Mouse (Mus musculus) heart, postnatal 10 days (tissue): Measurements from ENCODE around the gene Clcn6. TPM values are rescaled to one million over a fixed set of nuclear protein-coding genes. Genes with fewer than 3 reads are reported as not detected.

Experiments
- DNase-seq, 2 experiments: peaks; one replicate each; pipeline ENCODE4 v3.0.0; 2021
- intact Hi-C: fragments of 180-260 bp; cut with DNase I; formaldehyde crosslinking; loops from one replicate; pipeline ENCODE4 v1.15.1; 2025
- total RNA-seq, 2 experiments: library from RNA; stranded (reverse); gene quantifications; 2 replicates each; pipeline ENCODE4 v1.2.3; 2021

The Clcn6 gene
- 10 to 100 TPM; 11.0 to 14.6 TPM for total RNA-seq

DNA sequence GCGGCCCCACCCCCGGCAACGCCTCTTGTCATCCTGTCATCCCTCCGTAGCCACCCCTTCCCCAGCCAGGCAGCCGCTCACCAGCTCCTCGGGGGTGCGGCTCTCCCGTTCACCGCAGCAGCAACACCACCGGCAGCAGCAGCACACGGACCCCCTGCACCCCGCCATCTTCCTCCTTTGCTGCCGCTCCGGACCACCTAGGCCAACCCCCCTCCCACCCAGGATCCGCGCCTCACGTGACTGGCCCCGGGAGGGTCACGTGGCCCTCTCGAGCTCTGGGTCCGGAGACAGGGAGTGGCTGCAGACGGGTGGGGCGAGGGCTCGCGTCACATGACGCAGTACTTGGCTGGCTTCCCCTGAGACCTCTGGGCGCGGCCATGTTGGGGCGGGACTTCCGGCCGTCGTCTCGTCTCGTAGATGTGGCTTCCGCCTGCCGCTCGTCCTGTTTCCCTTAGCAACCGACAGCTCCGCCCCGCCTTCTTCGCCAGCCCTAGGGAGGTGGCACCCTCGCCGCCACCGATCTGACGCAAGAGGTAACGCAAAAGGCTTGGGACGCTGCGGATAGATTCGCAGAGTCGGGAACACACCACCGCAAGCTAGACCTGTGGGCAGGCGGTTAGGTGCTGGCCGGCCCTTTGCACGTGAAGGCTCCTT lies at the start of gene Clcn6, which contains the start of gene Mthfr:
Gene Clcn6 (minus strand): TSS at position 222 of the 654 bp plus-strand sequence.
Gene Mthfr (plus strand): TSS at position 478 of the 654 bp plus-strand sequence.
- intact Hi-C loops, result no loop called here
- DNase-seq, result peak; percentile 100

DNA sequence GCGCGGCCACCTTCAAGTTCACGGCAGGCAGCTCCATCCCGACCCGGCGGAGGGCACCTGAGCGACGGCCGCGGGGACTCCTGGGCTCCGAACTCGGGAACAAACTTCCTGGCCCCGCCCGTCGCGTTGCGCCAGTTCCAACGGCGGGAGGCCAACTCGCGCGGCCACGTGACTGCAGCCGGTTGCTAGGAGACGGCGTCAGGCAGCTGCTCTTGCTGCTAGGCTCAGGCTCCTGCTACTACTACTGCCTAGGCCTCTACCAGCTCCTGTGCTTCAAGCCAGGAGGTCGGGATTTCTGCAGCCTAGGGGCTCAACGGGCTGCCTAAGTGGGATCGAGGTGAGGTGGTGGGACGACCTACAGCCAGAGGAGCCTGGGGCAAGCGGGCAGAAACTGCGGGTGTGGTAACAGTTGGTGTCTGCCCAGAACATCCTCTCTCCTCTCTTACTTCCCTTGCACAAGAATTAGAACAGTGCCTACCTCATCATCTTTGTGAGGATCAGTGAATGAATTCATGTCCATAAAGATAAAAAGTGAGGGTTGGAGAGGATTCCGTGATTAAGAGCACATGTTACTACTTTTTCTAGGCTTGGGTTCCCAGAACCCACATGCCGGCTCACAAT lies 49.4 kb upstream of the Clcn6 start, which contains the start of gene Agtrap:
Gene Agtrap (minus strand): TSS at position 125 of the 621 bp plus-strand sequence.
- intact Hi-C loops, result no loop called here
- peak; percentile 97 to 98 for DNase-seq

GRCm38 (mm10) chr4:148087091-148087906 lies 48.7 kb upstream of the Clcn6 start:
- intact Hi-C loops, result no loop called here
- DNase-seq, result peak; percentile 75 to 80

DNA sequence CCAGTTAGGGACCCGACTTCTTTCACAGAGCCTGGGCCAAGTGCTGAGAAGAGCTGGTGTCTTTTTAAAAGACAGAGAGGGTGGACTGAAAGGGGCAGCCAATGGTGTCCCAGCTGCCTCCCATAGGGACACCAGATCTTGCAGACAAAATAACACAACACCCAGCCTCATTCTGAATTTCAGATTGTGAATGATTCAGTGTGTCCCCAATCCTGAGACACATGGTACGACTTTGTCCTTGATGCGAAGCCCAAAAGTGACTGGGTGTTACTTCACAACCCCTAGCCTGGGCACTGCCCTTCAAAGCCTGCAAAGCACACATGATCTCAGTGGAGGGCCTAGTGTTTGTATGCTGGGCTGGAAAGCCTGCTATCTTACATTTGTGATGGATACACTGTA lies 47.3 kb upstream of the Clcn6 start:
- intact Hi-C loops, result no loop called here
- peak in 1 of 2 experiments; percentile 35 for DNase-seq

DNA sequence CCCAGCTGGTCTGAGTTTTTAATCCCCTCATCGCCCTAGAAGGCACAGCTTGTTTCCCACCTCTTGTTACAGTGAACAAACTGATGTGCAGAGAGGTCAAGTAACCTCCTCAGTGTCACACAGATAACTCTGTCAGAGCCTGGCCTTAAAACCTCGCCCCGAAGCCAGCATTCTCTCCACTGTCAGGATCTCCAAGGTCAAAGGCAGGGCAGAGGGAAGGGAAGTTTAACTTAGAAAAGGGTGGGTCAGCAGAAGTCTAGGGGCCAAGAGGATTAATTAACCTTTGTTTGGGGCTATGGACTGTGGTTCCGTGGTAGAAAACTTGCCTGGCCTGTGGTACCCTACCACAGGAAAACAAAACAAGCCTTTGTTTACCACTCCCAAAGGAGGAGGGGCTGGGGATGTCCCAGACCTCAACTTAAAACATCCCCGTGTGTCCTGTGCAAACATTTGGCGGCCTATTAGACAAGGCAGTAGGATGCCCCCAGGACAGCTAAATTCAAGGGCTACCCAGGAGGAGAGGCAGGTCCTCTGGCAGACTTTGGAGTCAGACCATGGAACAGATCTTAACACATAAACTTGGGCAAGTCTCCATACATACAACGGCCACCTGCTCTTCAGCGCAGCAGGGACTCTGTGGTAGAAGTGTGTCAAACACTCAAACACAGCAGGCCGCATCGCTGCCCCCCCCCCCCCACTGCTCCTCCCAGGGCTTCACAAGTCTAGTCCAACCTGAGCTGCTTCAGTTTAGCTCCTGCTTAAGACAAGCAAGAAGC lies 46.7 kb upstream of the Clcn6 start:
- intact Hi-C loops, result no loop called here

DNA sequence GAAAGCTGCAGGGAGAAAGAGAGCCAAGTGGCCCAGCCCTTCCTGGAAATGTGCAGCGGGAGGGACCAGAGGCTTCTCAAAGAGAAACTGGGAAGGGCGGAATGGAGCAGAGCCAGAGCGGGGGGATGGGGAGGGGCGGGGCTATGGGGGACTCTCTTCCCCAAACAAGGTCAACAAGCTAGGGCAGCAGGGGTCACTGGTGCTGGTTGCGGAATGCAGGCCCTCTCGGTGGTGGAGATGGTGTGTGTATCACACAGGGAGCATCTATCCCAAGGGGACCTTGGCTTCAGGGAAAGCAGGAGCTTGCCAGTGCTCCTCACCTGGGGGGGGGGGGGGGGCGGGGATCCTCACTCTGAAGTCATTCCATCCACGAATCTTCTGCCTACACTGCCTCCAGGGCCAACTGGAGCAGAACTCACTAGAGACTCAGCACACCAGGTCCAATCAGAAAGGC lies 45.7 kb upstream of the Clcn6 start:
- intact Hi-C loops, result no loop called here
- peak; percentile 57 to 66 for DNase-seq

More for the DNA sequence above, 46.7 kb upstream of the Clcn6 start:
- DNase-seq, result peak; percentile 35 to 37

DNA sequence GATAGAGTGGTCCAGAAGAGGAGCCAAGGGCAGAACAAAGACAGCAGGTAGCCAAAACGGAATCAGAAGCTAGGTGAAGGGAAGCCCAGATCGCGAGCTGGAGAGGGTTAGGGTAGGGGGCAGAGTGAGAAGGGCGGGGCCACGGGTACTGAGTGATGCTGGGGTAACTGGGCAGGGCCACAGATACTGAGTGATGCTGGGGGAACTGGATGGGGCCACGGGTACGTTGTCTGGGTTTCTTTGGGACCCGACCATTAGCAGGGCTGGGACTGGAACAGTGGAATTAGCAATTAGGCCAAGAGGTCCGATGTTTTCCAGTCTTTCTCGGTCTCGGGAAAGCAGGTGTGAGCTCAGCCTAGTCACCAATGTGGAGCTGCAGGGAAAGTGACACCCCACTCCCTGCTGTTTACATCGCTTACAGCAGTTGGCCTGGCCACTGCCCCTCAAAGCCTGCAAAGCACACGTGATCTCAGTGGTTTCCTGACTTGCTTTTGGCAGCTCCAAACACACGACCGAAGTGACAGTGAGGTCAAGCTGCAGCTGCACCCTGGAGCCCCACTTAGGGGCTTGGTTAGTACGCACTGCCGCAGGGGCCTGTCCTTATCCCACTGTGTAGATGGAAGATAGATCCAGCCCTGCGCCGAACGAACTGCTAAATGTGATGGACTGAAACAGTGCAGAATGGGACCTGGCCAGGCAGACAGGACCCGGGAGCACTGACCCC lies 44.7 kb upstream of the Clcn6 start:
- DNase-seq, result peak; percentile 64
- intact Hi-C loops, result no loop called here

- intact Hi-C loops, result no loop called here
- DNase-seq, result peak; percentile 67 to 86
Observed at GRCm38 (mm10) chr4:148082257-148083044, 43.8 kb upstream of the Clcn6 start.

GRCm38 (mm10) chr4:148081201-148081600 lies 42.6 kb upstream of the Clcn6 start:
- intact Hi-C loops, result no loop called here
- no peak for DNase-seq

DNA sequence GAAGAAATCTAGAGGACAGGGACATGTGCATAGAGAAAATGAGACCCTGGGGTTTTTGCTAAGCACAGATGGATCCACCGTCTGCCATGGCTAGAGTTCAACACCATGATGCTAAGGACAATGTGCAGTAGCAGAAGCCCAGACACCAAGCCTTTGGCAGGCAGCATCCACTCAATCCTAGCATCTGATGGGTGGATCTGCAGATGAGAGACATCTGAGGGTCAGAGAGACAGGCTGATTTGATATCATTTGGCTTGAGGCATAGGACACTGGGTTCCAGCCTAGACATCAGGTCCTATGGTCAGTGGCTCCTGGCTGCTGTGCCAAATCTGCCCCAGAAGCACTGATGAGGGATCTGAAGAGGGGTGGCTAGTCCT lies 42.0 kb upstream of the Clcn6 start:
- intact Hi-C loops, result no loop called here
- no peak for DNase-seq

- no peak for DNase-seq
- intact Hi-C loops, result no loop called here
Observed at GRCm38 (mm10) chr4:148079944-148080596, 41.4 kb upstream of the Clcn6 start.

- no peak for DNase-seq
- intact Hi-C loops, result no loop called here
Observed at GRCm38 (mm10) chr4:148079212-148079611, 40.6 kb upstream of the Clcn6 start.

- DNase-seq, result no peak
- intact Hi-C loops, result no loop called here
Observed at GRCm38 (mm10) chr4:148075881-148076280, 37.3 kb upstream of the Clcn6 start.

- peak; percentile 79 to 88 for DNase-seq
- intact Hi-C loops, result no loop called here
Observed at GRCm38 (mm10) chr4:148075259-148075658, 36.6 kb upstream of the Clcn6 start.

DNA sequence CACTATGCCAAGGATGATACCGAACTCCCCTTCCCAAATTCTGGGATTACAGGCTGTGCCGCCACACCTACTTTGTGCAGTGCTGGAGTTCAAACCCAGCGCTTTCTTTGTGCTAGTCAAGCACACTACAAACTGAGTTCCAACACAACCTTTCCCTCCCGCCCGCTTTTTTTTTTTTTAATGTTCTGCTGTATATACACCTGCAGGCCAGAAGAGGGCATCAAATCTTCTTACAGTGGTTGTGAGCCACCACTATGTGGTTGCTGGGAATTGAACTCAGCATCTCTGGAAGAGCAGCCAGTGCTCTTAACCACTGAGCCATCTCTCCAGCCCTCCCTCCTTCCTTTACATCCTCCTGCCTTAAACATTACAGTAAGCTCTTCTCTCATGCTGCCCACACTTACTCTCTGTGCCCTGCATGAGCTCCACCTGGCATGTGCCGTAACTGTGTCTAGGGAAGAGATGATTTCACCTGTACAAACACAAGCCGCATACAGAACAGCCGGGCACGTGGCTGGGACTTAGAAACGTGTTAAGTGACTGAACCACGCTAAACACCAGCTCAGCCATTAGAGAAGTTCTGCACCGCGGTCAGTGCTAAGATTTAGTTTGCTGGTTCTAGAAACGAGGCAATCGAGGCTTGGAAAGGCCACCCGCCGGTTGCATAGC lies 36.0 kb upstream of the Clcn6 start:
- peak in 1 of 2 experiments; percentile 46 for DNase-seq
- intact Hi-C loops, result no loop called here

GRCm38 (mm10) chr4:148071508-148071907 lies 32.9 kb upstream of the Clcn6 start:
- peak; percentile 55 to 61 for DNase-seq
- intact Hi-C loops, result no loop called here

DNA sequence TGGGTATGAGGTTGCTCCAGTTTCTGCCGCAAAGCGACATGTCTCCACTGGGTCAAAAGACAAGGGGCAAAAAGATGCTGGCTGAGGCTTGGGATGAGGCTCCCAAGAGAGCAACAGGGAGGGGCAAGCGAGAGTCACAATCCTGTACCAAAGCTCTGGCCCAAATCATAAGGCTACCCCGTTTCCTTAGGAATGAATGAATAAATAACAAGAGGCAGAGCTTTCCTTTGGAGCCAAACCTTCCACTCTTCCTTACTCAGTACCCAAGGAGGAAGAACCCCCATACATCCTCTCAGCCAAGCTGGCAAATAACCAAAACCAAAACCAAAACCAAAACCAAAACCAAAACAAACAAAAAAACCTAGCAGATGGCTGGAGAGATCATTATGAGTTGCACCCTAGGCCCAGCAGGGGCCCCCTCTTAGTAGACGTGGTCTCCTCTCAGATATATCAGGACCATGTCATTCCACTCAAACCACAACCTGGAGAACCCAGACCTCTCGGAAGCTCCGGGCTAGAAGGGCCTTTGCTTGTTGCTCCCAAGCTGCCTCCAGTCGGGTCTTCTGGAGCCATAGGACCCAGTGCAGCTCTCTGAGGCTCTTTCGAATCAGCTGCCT lies 31.1 kb upstream of the Clcn6 start:
- no peak for DNase-seq
- intact Hi-C loops, result no loop called here

GRCm38 (mm10) chr4:148067346-148067745 lies 28.7 kb upstream of the Clcn6 start:
- no peak for DNase-seq
- intact Hi-C loops, result no loop called here
